Mouse (Mus musculus): ENCODE measurements around the gene Anks3. TPM values are rescaled to one million over a fixed set of nuclear protein-coding genes. Genes with fewer than 3 reads are reported as not detected.
A peak's percentile ranks its signal among the peaks of the same experiment; 100 is the strongest.

Gene Anks3
- total RNA-seq, 2 experiments from 2014 or later, result 13.0 to 15.3 TPM

- no peak for ATAC-seq (replicated peaks; ENCODE audit: low FRiP score, poor library complexity, severe bottlenecking)
Measured at GRCm38 (mm10) chr16:4969055-4969843, 5.2 kb upstream of the Anks3 start.

GRCm38 (mm10) chr16:4968426-4968825 is 4.4 kb upstream of the Anks3 start:
- no peak for ATAC-seq (replicated peaks; ENCODE audit: low FRiP score, poor library complexity, severe bottlenecking)

DNA sequence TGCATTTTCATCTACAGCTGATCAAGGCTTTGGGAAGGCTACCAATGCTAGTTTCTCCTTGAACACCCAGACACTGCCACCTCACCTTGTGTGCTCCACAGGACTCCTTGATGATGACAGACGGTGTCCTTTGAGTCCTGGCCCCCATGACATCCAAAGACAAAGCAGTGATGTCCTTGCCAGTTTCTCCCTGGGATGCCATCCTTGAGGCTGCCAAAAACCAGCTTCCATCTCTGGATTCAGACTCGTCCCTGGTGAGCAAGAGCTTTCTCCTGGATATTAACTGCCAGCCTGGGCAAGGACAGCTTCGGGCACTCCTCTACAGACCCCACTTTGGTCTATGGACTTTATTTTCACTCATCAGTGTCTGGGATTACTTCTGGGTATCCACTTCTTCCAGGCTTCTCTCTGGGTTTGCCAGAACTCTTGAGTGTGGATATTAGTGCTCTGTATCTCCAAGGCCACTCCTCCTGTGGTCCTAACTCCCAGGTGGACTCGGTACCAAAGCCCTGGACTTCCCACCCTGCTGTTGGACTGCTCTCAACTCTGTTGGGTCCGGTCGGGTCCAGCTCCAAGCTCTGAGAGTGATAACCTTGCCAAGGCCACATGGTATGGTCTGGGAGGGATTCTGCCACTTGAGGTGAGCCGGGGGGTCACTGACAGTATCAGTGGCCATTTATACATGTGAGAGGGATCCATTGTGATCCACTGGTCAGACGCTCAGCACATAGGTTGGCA is 1.6 kb upstream of the Anks3 start:
- no peak for ATAC-seq (replicated peaks; ENCODE audit: low FRiP score, poor library complexity, severe bottlenecking)

- ATAC-seq (replicated peaks; ENCODE audit: low FRiP score, poor library complexity, severe bottlenecking), result peak; percentile 17
Measured at GRCm38 (mm10) chr16:4964731-4965391, 856 bp upstream of the Anks3 start.

DNA sequence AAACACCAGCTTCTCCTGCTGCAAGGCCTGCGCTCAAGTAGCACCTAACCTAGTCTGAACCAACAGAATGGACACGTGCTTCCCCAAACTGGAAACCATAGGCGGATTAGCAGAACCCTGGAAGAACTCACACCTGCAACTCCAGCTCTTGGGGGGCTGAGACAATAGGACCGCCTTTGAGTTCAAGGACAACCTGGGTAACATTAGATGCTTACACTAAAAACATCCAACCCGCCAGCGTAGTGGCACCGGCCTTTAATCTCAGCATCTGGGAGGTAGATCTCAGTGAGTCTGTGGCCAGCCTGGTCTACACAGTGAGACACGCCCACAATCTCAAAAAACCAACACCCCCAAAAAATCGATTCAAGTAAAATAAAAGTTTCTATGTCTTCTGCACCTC is 659 bp downstream of the Anks3 start:
- ATAC-seq (replicated peaks; ENCODE audit: low FRiP score, poor library complexity, severe bottlenecking), result no peak

- ATAC-seq (replicated peaks; ENCODE audit: low FRiP score, poor library complexity, severe bottlenecking), result no peak
Measured at GRCm38 (mm10) chr16:4960260-4960659, 3.7 kb downstream of the Anks3 start.

DNA sequence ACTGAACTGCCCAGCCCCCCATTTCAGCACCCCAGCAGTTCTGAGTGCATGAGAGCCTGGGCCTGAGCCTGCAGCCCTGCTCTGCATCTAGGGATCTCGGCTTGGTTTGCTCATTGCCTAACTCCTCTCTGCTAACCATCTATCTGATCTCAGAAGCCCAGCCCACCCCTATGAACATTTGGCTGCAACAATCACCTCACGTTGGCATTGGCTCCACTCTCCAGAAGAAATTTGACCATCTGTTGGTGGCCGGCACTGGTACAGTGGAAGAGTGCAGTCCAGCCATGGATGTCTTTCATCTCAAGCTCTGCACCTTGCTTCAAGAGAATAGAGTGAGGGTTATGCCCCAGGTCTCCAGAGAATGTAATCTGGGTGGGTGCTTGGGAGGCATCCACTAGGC is 6.6 kb downstream of the Anks3 start:
- ATAC-seq (replicated peaks; ENCODE audit: low FRiP score, poor library complexity, severe bottlenecking), result no peak

GRCm38 (mm10) chr16:4956609-4957008 is 7.4 kb downstream of the Anks3 start:
- ATAC-seq (replicated peaks; ENCODE audit: low FRiP score, poor library complexity, severe bottlenecking), result no peak

DNA sequence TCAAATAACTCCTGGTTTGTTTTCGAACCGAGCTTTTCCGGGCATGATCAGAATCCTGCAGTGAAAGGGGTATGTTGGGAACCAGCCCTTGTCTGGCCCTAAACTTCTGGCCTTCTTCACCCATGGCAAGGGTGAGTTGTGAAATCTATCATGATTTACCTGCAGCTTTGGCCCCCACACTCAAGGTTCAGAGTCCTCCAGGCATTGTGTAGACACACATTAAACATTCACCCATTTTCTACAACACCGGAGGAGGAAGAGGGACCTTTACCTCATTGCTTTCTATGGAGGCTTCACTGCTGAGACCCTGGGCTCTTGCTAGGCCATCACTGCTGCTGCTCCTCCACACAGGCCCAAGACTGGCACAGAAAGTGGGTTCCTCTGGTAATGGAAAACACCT is 16.6 kb downstream of the Anks3 start:
- ATAC-seq (replicated peaks; ENCODE audit: low FRiP score, poor library complexity, severe bottlenecking), result no peak

GRCm38 (mm10) chr16:4946155-4946554 is 17.9 kb downstream of the Anks3 start:
- ATAC-seq (replicated peaks; ENCODE audit: low FRiP score, poor library complexity, severe bottlenecking), result no peak

- no peak for ATAC-seq (replicated peaks; ENCODE audit: low FRiP score, poor library complexity, severe bottlenecking)
Measured at GRCm38 (mm10) chr16:4945415-4945814, 18.6 kb downstream of the Anks3 start.

- ATAC-seq (replicated peaks; ENCODE audit: low FRiP score, poor library complexity, severe bottlenecking), result no peak
Measured at GRCm38 (mm10) chr16:4943431-4943830, 20.6 kb downstream of the Anks3 start.

DNA sequence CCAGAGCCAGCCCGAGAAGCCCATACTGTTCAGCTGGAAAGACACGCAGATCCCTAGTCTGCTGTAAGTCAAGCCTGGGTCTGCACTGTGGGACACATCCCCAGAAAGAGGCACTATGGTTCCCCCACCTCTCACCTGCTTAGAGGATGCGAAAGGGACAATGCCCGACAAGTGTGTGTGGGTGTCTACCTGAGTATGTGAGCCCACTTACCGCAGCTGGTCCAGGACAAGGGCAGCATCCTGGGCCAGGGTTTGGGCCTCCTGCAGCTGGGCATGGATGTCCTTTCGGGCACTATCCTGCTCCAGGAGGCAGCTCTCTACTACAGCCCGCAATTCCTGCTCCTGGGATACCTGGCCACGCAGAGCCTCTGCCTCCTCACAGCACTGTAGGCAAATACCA is 21.1 kb downstream of the Anks3 start:
- no peak for ATAC-seq (replicated peaks; ENCODE audit: low FRiP score, poor library complexity, severe bottlenecking)

DNA sequence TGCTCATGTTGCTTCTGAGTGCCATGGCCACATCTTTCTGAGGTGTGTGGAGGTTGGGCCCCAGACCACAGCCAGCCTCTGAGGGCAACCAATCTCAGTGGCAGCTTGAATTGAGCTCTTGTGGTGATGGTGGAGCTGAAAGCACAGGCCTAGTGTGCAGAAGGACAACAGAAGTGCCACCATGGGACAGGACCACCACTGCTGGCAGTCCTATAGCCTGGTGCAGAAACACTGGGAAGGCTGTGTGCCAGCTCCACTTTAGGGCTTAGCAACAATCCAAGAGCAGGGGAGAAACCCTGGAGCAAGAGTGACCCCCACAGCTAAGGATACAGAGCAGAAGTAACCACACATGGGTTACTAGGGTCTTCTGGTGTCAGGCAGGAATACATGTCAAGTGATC is 23.0 kb downstream of the Anks3 start:
- no peak for ATAC-seq (replicated peaks; ENCODE audit: low FRiP score, poor library complexity, severe bottlenecking)

DNA sequence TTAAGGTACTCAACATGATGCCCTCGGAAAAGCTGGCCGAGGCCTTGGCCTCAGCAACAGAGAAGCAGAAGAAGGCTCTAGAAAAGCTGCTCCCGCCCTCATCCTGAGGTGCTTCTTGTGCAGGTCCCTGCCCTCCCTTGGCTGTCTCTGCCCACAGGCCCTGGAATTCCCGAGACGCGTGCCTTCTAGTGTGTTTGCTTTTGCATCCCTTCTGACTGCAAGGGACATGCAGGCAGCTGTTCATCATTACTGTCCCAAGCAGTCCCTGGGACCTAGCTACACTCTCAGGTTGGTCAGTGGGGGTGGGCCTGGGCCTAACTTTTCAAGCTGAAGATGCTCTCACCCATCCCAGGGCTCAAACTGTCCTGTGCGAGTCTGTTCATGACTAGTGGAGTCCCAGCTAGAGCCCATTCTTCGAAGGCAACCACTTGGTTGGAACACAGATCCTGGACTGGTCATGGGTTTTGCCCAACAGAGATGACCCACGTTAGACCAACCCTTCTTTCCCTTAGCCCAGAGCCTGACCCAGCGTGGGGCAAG is 23.6 kb downstream of the Anks3 start:
- ATAC-seq (replicated peaks; ENCODE audit: low FRiP score, poor library complexity, severe bottlenecking), result no peak

DNA sequence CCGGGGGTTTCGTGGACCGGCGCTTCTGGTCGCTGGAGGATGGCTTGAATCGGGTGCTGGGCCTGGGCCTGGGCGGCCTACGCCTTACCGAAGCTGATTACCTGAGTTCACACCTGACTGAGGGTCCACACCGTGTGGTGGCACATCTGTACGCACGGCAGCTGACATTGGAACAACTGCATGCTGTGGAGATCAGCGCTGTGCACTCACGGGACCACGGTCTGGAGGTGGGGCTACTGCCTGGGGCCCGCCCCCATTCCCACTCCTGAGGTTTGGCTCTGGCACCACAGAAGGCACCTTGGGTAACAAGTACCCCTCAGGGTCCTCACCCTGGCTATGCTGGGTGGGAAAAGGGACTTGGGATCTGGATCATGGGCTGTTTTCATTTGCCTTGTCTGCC is 24.6 kb downstream of the Anks3 start:
- ATAC-seq (replicated peaks; ENCODE audit: low FRiP score, poor library complexity, severe bottlenecking), result peak; percentile 55

GRCm38 (mm10) chr16:4938989-4939388 is 25.0 kb downstream of the Anks3 start:
- ATAC-seq (replicated peaks; ENCODE audit: low FRiP score, poor library complexity, severe bottlenecking), result peak; percentile 90

DNA sequence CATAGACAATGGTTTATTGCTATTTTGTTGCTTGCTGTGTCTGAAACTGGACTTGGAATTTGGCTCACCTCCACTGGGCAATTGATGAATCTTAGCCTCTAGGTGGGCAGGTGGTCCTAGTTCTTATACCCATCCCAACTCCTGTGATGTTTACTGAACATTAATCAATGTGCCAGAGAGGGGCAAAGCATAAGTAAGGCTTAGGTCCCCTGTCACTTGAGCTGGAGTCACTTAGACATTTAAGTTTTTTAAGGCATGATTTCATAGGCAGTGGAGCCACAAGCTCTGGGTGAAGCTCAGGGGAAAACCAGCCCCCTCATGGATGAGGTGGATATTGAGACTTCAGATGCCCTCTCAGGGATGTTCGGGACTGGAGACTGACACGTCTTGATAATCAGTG is 25.5 kb downstream of the Anks3 start, which contains the start of gene Nudt16l1:
Gene Nudt16l1 (plus strand): TSS at position 301 of the 400 bp plus-strand sequence.
- no peak for ATAC-seq (replicated peaks; ENCODE audit: low FRiP score, poor library complexity, severe bottlenecking)

DNA sequence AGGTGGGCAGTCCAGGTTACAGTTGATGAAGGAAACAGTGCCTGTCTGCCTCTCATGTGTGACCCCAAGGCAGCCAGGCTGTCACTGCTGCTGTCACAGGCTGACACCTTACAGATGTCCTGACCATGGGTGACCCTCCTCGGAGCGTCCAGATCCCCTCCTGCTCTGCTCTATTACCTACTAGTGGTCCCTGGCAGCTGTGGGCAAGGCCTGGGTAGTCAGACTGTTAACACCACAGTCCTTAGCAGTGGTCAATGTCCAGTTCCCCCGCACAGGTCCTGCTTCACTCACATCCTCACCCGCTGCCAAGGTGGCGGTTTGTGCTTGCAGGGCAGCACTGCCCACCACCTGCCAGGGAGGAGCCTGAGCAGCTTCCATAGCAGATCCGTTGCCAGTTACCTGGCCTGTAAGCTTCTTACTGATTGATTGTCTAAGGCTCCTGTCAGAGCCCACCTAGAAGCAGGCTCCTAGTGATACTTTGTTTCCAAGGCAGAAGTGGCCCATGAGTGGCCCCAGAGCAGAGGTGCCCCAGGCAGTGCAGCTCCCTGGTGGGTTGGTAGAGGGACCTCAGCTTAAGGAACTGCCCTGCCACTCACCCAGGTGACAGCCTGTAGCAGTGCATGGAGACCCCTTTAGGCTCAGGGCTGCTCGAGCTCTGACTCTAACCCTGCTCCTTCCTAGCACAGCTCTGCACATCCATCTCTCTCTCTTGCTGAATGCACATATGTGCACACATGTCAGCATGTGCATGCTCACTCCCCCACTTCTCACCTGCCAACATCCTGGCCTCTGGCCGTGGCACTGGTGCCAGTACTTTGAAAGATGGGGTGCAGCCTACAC is 26.4 kb downstream of the Anks3 start:
- ATAC-seq (replicated peaks; ENCODE audit: low FRiP score, poor library complexity, severe bottlenecking), result no peak
